Mouse (Mus musculus) forebrain, embryonic 15.5 days (tissue): ENCODE data around the gene E330017A01Rik. TPM values are rescaled to one million over a fixed set of nuclear protein-coding genes. Genes with fewer than 3 reads are reported as not detected.
"Not testable (repeated sequence)": the region's sequence is repeated elsewhere in the genome, so short reads cannot be mapped to it uniquely, and the experiment has no call there.

ENCODE experiments used
- ATAC-seq: fragments of 200-750 bp; cut with Nextera tagmentation; replicated peaks from 2 replicates; pipeline ENCODE4 v1.8.0; 2017; ENCODE audit warnings: mild to moderate bottlenecking, moderate TSS enrichment, moderate library complexity
- H3K27ac ChIP-seq: fragments of 300-500 bp; sonication (generic); replicated peaks from 2 replicates; pipeline ENCODE4 v1.5.1; 2015; ENCODE audit warnings: mild to moderate bottlenecking, inconsistent platforms
- H3K27me3 ChIP-seq: fragments of 300-500 bp; sonication (generic); 2 replicates; pipeline ENCODE4 v1.6.1; 2015; ENCODE audit warnings: inconsistent platforms
- H3K36me3 ChIP-seq: fragments of 300-500 bp; sonication (generic); 2 replicates; pipeline ENCODE4 v1.6.1; 2015; ENCODE audit warnings: mild to moderate bottlenecking, inconsistent platforms
- H3K4me1 ChIP-seq: fragments of 300-500 bp; sonication (generic); 2 replicates; pipeline ENCODE4 v1.6.1; 2015; ENCODE audit warnings: inconsistent platforms
- H3K4me2 ChIP-seq: fragments of 300-500 bp; sonication (generic); replicated peaks from 2 replicates; pipeline ENCODE4 v1.6.1; 2015; ENCODE audit warnings: mild to moderate bottlenecking, inconsistent platforms
- H3K4me3 ChIP-seq: fragments of 300-500 bp; sonication (generic); 2 replicates; pipeline ENCODE4 v1.5.1; 2015; ENCODE audit warnings: mild to moderate bottlenecking, inconsistent platforms
- H3K9ac ChIP-seq: fragments of 300-500 bp; sonication (generic); replicated peaks from 2 replicates; pipeline ENCODE4 v1.6.1; 2015; ENCODE audit warnings: mild to moderate bottlenecking, inconsistent platforms
- H3K9me3 ChIP-seq: fragments of 300-500 bp; sonication (generic); 2 replicates; pipeline ENCODE4 v1.6.1; 2016; ENCODE audit warnings: inconsistent platforms
- WGBS: fragments of 180-500 bp; shearing (Covaris S2); methylation state at CpG from one replicate; pipeline ENCODE4 v1.1.7; 2015; ENCODE audit warnings: mixed read lengths; 5-methylcytosine and 5-hydroxymethylcytosine counted together
- polyA plus RNA-seq: library from polyadenylated mRNA; unstranded; fragments of >200 nt; fragmentation: Nextera tagmentation; extraction: Ambion mirVana; gene quantifications from 2 replicates; pipeline ENCODE4 v1.2.1, GENCODE M21; 2015

Gene E330017A01Rik
- polyA plus RNA-seq, 1 experiment from 2014 or later: not detected

DNA sequence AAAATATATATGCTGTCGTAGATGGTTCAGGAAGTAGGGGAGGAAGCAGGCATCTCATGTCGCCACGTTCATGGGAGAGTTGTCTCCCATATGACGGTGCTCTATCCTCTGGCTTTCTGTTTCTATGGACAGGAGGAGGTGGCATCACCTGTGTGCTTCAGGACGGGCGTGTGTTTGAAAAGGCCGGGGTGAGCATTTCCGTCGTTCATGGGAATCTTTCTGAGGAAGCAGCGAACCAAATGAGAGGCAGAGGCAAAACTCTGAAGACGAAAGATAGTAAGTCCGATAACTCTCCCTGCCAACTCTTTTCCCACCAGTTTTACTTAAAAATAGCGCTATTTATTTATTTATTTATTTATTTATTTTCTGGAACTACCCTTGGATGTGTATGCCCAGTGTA, 33.9 kb upstream of the E330017A01Rik start:
- WGBS: 95% methylated on average over 13 of the region's 13 CpGs
- peaks cover 9% of the 10 kb centered on the region; the same call in 1 of the 2 replicates for H3K4me1 ChIP-seq
- no peak overlapping the region for H3K4me3 ChIP-seq
- no peak for ATAC-seq
- H3K27me3 ChIP-seq: no peaks in the 10 kb centered on the region
- no peak overlapping the region for H3K4me2 ChIP-seq
- no peaks in the 10 kb centered on the region for H3K9me3 ChIP-seq
- H3K27ac ChIP-seq: no peak overlapping the region
- H3K9ac ChIP-seq: no peak overlapping the region
- peaks cover 27% of the 10 kb centered on the region for H3K36me3 ChIP-seq

DNA sequence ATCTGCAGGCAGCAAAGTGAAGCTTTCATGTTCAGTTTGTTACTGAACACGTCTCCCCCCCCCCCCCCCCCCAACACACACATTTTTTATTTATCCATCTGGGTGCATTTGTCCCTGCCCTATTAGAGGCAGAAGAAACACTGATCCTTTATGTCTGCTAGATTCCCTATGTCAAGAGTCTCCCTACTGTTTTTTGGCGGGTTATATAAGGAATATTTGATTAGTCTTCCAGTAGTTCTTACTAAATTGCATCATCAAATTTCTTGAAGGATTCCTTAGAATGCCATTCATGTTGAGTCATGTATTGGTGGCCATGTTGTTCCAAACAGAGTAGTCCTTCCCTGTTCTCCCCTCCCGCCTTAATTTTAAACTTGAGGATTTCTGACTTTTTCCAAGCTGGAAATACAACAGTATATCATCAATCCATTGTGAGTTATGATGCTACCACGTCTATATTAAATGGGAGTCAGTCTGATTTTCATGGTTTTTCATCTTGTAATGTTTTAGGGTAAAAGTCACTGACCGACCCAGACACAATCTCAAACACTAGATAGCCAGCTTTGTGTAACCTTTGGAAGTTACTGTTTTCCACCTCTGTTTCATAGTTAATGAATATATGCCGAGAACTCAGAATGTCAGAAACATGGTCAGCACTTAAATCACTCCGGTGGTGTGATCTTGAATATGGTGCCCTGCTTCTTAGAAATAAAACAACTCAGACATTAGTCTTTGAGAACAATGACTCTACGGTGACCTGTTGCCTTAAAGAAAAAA, 32.9 kb upstream of the E330017A01Rik start:
- peak overlapping the region; percentile 77 for H3K4me3 ChIP-seq
- peaks cover 9% of the 10 kb centered on the region; the same call in 1 of the 2 replicates for H3K4me1 ChIP-seq
- WGBS: 78% methylated on average over 8 of the region's 8 CpGs
- H3K9ac ChIP-seq: no peak overlapping the region
- no peak for ATAC-seq
- H3K27ac ChIP-seq: no peak overlapping the region
- H3K9me3 ChIP-seq: no peaks in the 10 kb centered on the region
- H3K27me3 ChIP-seq: no peaks in the 10 kb centered on the region
- H3K36me3 ChIP-seq: peaks cover 24% of the 10 kb centered on the region
- peak overlapping the region; percentile 75 for H3K4me2 ChIP-seq

- peaks cover 19% of the 10 kb centered on the region for H3K36me3 ChIP-seq
- peak overlapping the region; percentile 84 for H3K27ac ChIP-seq
- peak overlapping the region; percentile 68 for H3K9ac ChIP-seq
- peak overlapping the region; percentile 75 for H3K4me2 ChIP-seq
- peaks cover 9% of the 10 kb centered on the region; the same call in 1 of the 2 replicates for H3K4me1 ChIP-seq
- H3K9me3 ChIP-seq: no peaks in the 10 kb centered on the region
- ATAC-seq: peak; percentile 51
- under 1% methylated on average over 25 of the region's 25 CpGs for WGBS
- H3K27me3 ChIP-seq: no peaks in the 10 kb centered on the region
- peak overlapping the region; percentile 77 for H3K4me3 ChIP-seq
Measured at GRCm38 (mm10) chr16:58670643-58671042, 32.1 kb upstream of the E330017A01Rik start.

GRCm38 (mm10) chr16:58669917-58670630, 31.5 kb upstream of the E330017A01Rik start, which contains the start of gene Cpox:
Gene Cpox, plus strand, starts transcription at chr16:58670292.
- Histone ChIP-seq H3K9me3 (no peaks in the 10 kb centered on the region), H3K9ac (peak within 1 kb of the TSS; percentile 68), H3K4me3 (peak within 1 kb of the TSS; percentile 77), H3K36me3 (peaks cover 16% of the 10 kb centered on the region), H3K4me1 (peaks cover 9% of the 10 kb centered on the region; the same call in 1 of the 2 replicates), H3K27ac (peak within 1 kb of the TSS; percentile 84), H3K27me3 (no peaks in the 10 kb centered on the region), H3K4me2 (peak within 1 kb of the TSS; percentile 75)
- WGBS: under 1% methylated on average over 49 of the region's 51 CpGs
- peak; percentile 99 for ATAC-seq

DNA sequence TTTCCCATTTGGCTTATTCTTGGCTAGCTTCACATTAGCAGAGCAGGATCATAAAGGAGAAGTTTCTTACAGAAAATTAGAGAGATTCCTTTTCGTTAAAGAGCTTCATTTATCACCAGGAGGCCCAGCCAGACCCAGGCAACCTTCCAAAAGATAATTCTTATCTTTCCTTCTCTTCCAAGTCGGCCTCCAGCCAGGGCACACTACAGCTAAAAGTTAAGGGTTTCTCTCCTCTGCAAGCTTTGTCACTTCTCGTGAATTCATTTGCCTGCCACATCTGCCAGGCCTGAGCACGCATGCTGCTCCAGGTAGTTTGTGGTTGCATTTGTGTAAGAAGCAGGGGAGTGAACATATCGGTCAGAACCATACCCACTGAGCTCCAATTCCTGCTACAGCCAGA, 30.7 kb upstream of the E330017A01Rik start:
- Histone ChIP-seq H3K4me2 (peak overlapping the region; percentile 75; the same call in 1 of the 2 replicates), H3K36me3 (peaks cover 10% of the 10 kb centered on the region), H3K27ac (no peak overlapping the region), H3K9ac (peak overlapping the region; percentile 68; the same call in 1 of the 2 replicates), H3K4me1 (peaks cover 9% of the 10 kb centered on the region; the same call in 1 of the 2 replicates), H3K9me3 (no peaks in the 10 kb centered on the region), H3K27me3 (no peaks in the 10 kb centered on the region), H3K4me3 (peak overlapping the region; percentile 77)
- 60% methylated on average over 5 of the region's 5 CpGs for WGBS
- ATAC-seq: no peak

GRCm38 (mm10) chr16:58668586-58668985, 30.0 kb upstream of the E330017A01Rik start:
- Histone ChIP-seq H3K9me3 (no peaks in the 10 kb centered on the region), H3K9ac (no peak overlapping the region), H3K4me1 (peaks cover 9% of the 10 kb centered on the region; the same call in 1 of the 2 replicates), H3K4me2 (no peak overlapping the region), H3K4me3 (no peak overlapping the region), H3K27ac (no peak overlapping the region), H3K36me3 (peaks cover 4% of the 10 kb centered on the region), H3K27me3 (no peaks in the 10 kb centered on the region)
- WGBS: 79% methylated on average over 3 of the region's 3 CpGs
- ATAC-seq: no peak

DNA sequence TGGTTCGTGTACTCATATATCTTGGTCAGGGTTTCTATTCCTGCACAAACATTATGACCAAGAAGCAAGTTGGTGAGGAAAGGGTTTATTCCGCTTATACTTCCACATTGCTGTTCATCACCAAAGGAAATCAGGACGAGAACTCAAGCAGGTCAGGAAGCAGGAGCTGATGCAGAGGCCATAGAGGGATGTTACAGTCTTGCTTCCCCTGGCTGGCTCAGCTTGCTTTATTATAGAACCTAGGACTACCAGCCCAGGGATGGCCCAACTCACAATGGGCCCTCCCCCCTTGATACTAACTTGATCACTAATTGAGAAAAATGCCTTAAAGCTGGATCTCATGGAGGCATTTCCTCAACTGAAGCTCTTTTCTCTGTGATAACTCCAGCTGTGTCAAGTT, 28.1 kb upstream of the E330017A01Rik start:
- H3K36me3 ChIP-seq, H3K4me1 ChIP-seq, H3K9me3 ChIP-seq, H3K4me2 ChIP-seq, H3K27me3 ChIP-seq, H3K27ac ChIP-seq, H3K4me3 ChIP-seq, H3K9ac ChIP-seq, ATAC-seq: not testable (repeated sequence)
- 82% methylated on average over 3 of the region's 3 CpGs for WGBS

DNA sequence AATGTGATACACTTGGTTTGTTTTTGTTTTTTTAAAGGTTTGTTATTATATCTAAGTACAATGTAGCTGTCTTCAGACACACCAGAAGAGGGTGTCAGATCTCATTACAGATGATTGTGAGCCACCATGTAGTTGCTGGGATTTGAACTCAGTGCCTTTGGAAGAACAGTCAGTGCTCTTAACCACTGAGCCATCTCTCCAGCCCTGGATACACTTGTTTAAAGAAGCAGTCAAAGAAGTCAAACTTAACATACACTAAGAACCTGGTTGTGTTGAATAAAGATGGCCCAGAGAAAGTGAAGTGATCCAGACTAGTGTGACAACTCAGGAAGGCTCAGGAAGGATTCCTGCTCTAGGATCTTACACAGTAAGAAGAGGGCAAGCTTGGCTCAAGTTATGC, 26.6 kb upstream of the E330017A01Rik start:
- H3K4me1 ChIP-seq, ATAC-seq, H3K4me2 ChIP-seq, H3K27me3 ChIP-seq, H3K4me3 ChIP-seq, H3K27ac ChIP-seq, H3K9me3 ChIP-seq, H3K9ac ChIP-seq, H3K36me3 ChIP-seq: not testable (repeated sequence)

GRCm38 (mm10) chr16:58663816-58664215, 25.3 kb upstream of the E330017A01Rik start:
- H3K4me2 ChIP-seq: no peak overlapping the region
- H3K4me1 ChIP-seq: no peaks in the 10 kb centered on the region
- H3K4me3 ChIP-seq: no peak overlapping the region
- H3K27me3 ChIP-seq: no peaks in the 10 kb centered on the region
- no peak overlapping the region for H3K9ac ChIP-seq
- no peak for ATAC-seq
- WGBS: 93% methylated on average over 2 of the region's 2 CpGs
- no peaks in the 10 kb centered on the region for H3K36me3 ChIP-seq
- no peaks in the 10 kb centered on the region for H3K9me3 ChIP-seq
- no peak overlapping the region for H3K27ac ChIP-seq

- no peak overlapping the region for H3K4me2 ChIP-seq
- no peaks in the 10 kb centered on the region for H3K4me1 ChIP-seq
- H3K27ac ChIP-seq: no peak overlapping the region
- no peak overlapping the region for H3K4me3 ChIP-seq
- no peaks in the 10 kb centered on the region for H3K27me3 ChIP-seq
- no peaks in the 10 kb centered on the region for H3K36me3 ChIP-seq
- no peak overlapping the region for H3K9ac ChIP-seq
- H3K9me3 ChIP-seq: no peaks in the 10 kb centered on the region
- peak; percentile 66 for ATAC-seq
- 82% methylated on average over 5 of the region's 5 CpGs for WGBS
Measured at GRCm38 (mm10) chr16:58663021-58663420, 24.5 kb upstream of the E330017A01Rik start.

DNA sequence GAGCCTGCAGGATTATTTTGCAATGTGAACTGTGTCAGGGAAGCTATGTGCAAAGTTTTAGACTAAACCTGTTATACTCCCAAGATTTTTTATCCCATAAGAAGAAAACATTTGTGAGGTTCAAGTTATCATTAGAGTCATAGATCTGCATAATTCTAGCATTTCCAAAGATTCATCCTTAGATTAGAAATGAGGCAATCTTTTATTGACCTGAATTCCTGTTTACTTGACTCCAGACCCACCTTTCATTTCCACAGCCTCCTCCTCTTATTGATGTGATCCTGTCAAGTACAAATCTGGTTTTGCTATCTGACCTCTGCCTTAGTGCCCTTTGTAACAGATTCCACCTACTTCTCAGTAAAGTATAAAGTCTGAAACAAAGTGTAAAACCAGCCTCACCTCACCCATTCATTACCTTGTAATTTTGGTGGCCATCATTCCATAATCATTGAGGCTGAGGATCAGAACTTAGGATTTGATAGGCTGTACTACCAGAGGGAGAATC, 23.8 kb upstream of the E330017A01Rik start:
- no peaks in the 10 kb centered on the region for H3K36me3 ChIP-seq
- H3K9ac ChIP-seq: no peak overlapping the region
- no peak overlapping the region for H3K4me2 ChIP-seq
- H3K27me3 ChIP-seq: no peaks in the 10 kb centered on the region
- no peak overlapping the region for H3K4me3 ChIP-seq
- H3K4me1 ChIP-seq: no peaks in the 10 kb centered on the region
- no peak for ATAC-seq
- no peaks in the 10 kb centered on the region for H3K9me3 ChIP-seq
- H3K27ac ChIP-seq: no peak overlapping the region

GRCm38 (mm10) chr16:58661826-58662225, 23.3 kb upstream of the E330017A01Rik start:
- ATAC-seq: no peak
- no peak overlapping the region for H3K9ac ChIP-seq
- 79% methylated on average over 5 of the region's 5 CpGs for WGBS

More at GRCm38 (mm10) chr16:58661826-58662225, 23.3 kb upstream of the E330017A01Rik start:
- no peaks in the 10 kb centered on the region for H3K36me3 ChIP-seq
- H3K4me3 ChIP-seq: no peak overlapping the region
- no peaks in the 10 kb centered on the region for H3K27me3 ChIP-seq
- no peaks in the 10 kb centered on the region for H3K4me1 ChIP-seq
- no peaks in the 10 kb centered on the region for H3K9me3 ChIP-seq
- no peak overlapping the region for H3K4me2 ChIP-seq
- no peak overlapping the region for H3K27ac ChIP-seq
